Mouse (Mus musculus): ENCODE data around the gene Zfr2. TPM values are rescaled to one million over a fixed set of nuclear protein-coding genes. Genes with fewer than 3 reads are reported as not detected.

The Zfr2 gene
- total and polyA plus RNA-seq, 3 experiments: 0.81 to 1.4 TPM; not detected in 1

DNA sequence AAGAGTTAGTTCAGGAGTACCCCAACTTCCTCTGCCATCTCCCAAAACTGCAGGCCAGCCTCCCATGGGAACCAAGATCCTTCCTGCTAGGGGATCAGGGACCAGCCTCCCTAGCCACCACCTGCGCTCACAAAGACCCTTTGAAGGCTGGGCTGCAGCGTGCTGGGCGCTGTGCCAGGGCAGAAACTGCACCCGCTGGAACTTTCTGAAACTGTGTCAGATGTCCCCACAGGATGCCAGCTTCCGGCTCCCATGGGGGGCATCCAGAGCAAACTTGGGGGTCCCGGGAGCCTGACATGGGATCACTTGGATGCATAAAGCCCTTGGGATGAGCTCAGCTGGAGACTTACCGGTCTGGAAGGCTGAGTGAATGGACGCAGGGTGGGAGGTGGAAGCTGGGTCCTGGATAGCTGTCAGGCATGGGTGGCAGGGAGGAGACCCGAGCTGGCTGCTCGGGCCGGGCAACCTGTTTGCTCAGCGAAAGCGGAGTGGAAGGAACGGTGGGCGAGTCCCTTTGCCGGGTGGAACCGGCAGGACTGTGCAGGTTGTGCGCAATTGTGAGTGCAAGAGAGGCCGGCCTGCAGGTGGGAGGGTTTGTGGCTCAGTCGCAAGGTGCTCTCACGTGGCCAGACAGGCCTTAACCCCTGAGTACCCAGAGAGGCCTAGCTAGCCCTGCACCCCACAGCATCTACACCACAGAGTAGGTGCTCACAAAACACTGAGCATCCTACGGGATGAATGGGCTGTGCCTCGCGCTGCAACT lies 57.9 kb downstream of the Zfr2 start:
- Histone ChIP-seq H3K79me2 (ENCODE audit: control insufficient read depth, insufficient read depth, low read length, poor library complexity) (peaks cover 28% of the 10 kb centered on the region), H3K36me3 (ENCODE audit: control insufficient read depth in 1 of 2, insufficient read depth in 2 of 2, low read length in 2 of 2) (peaks cover 0 to 26% of the 10 kb centered on the region in 2 experiments; a peak in 2 of 4 replicates), H3K4me1 (ENCODE audit: control insufficient read depth in 1 of 2, insufficient read depth in 2 of 2, low read length in 2 of 2) (peaks cover 13 to 39% of the 10 kb centered on the region in 2 experiments), H3K27ac (ENCODE audit: control insufficient read depth, low read depth, low read length) (peak overlapping the region; percentile 82), H3K27me3 (ENCODE audit: control insufficient read depth in 1 of 2, insufficient read depth in 2 of 2, low read length in 2 of 2) (no peaks in the 10 kb centered on the region), H3K9me3 (replicated peaks; ENCODE audit: insufficient read depth, low read length) (no peaks in the 10 kb centered on the region), H3K4me3 (ENCODE audit: control insufficient read depth in 1 of 2, insufficient read depth in 1 of 2, low read depth in 2 of 2, low read length in 2 of 2) (no peak overlapping the region), H3K9ac (ENCODE audit: control insufficient read depth, low read depth, low read length, poor library complexity, severe bottlenecking) (no peak overlapping the region)
- no peak for TF ChIP-seq ZC3H11A (IDR thresholded peaks at IDR 0.05; ENCODE audit: low read depth, low read length)
- TF ChIP-seq MAZ (IDR thresholded peaks at IDR 0.05; ENCODE audit: low read depth, low read length): no peak
- no peak for DNase-seq (ENCODE audit: low read depth, low spot score)

DNA sequence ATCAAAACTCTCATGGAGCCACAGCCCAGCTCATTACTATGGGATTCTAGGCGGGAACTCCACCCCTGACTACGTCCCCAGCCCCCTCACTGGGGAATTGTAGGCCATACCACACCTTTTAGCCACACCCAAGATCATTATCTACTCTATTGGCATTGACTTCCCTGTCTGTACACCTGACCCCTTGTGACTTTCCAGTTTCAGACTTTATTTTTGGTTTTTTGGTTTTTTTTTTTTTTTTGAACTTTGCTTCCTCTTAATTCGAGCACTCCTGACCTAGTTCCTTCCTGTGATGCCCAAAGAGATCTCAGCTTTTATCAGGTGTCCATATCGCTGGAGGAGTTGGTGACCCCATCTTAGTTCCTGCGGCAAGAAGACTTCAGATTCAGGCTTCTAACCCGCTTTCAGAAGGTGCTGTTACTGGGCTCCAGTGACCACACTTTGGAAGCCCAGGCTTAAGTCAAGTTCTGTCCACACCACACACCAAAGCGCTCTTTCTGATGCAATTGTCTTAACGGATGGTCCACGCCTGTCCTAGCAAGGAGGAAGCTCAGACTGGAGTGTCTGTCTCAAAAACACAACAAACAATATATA lies 58.7 kb downstream of the Zfr2 start, which contains the start of gene Tjp3:
Gene Tjp3 (minus strand): TSS at position 71 of the 594 bp plus-strand sequence.
- peaks cover 11 to 33% of the 10 kb centered on the region in 2 experiments for H3K4me1 ChIP-seq (ENCODE audit: control insufficient read depth in 1 of 2, insufficient read depth in 2 of 2, low read length in 2 of 2)
- H3K9ac ChIP-seq (ENCODE audit: control insufficient read depth, low read depth, low read length, poor library complexity, severe bottlenecking): peak within 1 kb of the TSS; percentile 32; the same call in 1 of the 2 replicates
- H3K27ac ChIP-seq (ENCODE audit: control insufficient read depth, low read depth, low read length): peak within 1 kb of the TSS; percentile 82
- H3K4me3 ChIP-seq (ENCODE audit: control insufficient read depth in 1 of 2, insufficient read depth in 1 of 2, low read depth in 2 of 2, low read length in 2 of 2): no peak within 1 kb of the TSS
- peak; percentile 64 for DNase-seq (ENCODE audit: low read depth, low spot score)
- peaks cover 35% of the 10 kb centered on the region for H3K79me2 ChIP-seq (ENCODE audit: control insufficient read depth, insufficient read depth, low read length, poor library complexity)
- no peaks in the 10 kb centered on the region for H3K9me3 ChIP-seq (replicated peaks; ENCODE audit: insufficient read depth, low read length)
- H3K36me3 ChIP-seq (ENCODE audit: control insufficient read depth in 1 of 2, insufficient read depth in 2 of 2, low read length in 2 of 2): peaks cover 0 to 21% of the 10 kb centered on the region in 2 experiments; a peak in 2 of 4 replicates
- no peaks in the 10 kb centered on the region for H3K27me3 ChIP-seq (ENCODE audit: control insufficient read depth in 1 of 2, insufficient read depth in 2 of 2, low read length in 2 of 2)
- TF ChIP-seq ETS1 (IDR thresholded peaks at IDR 0.05; ENCODE audit: low read depth, low read length): no peak; the same call in 1 of the 2 replicates
- TF ChIP-seq RCOR1 (IDR thresholded peaks at IDR 0.05; ENCODE audit: low read depth, low read length): no peak
- no peak for TF ChIP-seq ZC3H11A (IDR thresholded peaks at IDR 0.05; ENCODE audit: low read depth, low read length)
- no peak for TF ChIP-seq POLR2AphosphoS5 (IDR thresholded peaks at IDR 0.05; ENCODE audit: borderline replicate concordance, low read depth, low read length)
- peak; percentile 37 to 44; a peak in 3 of 4 replicates for TF ChIP-seq EP300 (IDR thresholded peaks at IDR 0.05; ENCODE audit: low read depth in 1 of 2, low read length in 2 of 2)
- TF ChIP-seq MAFK (IDR thresholded peaks at IDR 0.05; ENCODE audit: borderline replicate concordance, low read depth, low read length): no peak
- TF ChIP-seq ZKSCAN1 (IDR thresholded peaks at IDR 0.05; ENCODE audit: low read depth, low read length): peak; percentile 76; the same call in 1 of the 2 replicates
- no peak for TF ChIP-seq USF2 (IDR thresholded peaks at IDR 0.05; ENCODE audit: borderline replicate concordance in 1 of 2, insufficient read depth in 1 of 2, low read depth in 1 of 2, low read length in 2 of 2)
- TF ChIP-seq USF1 (IDR thresholded peaks at IDR 0.05; ENCODE audit: low read depth, low read length): no peak
- no peak for TF ChIP-seq GABPA (IDR thresholded peaks at IDR 0.05; ENCODE audit: low read depth, low read length)
- no peak for TF ChIP-seq CTCF (IDR thresholded peaks at IDR 0.05 in 2 of 3, conservative IDR thresholded peaks at IDR 0.05 in 1 of 3; ENCODE audit: control insufficient read depth in 1 of 3, insufficient read depth in 1 of 3, low read depth in 2 of 3, low read length in 3 of 3, poor library complexity in 1 of 3, severe bottlenecking in 1 of 3)
- no peak for TF ChIP-seq MYC (IDR thresholded peaks at IDR 0.05; ENCODE audit: low read depth, low read length)
- TF ChIP-seq MAZ (IDR thresholded peaks at IDR 0.05; ENCODE audit: low read depth, low read length): no peak
- peak; percentile 64 for TF ChIP-seq GATA1 (IDR thresholded peaks at IDR 0.05; ENCODE audit: low read depth, low read length)
- TF ChIP-seq SMC3 (IDR thresholded peaks at IDR 0.05; ENCODE audit: low read depth, low read length): no peak
- no peak for TF ChIP-seq MEF2A (IDR thresholded peaks at IDR 0.05; ENCODE audit: extremely low read depth, insufficient replicate concordance, low read depth, low read length, poor library complexity, severe bottlenecking)
- 0 out of 2 replicates have a peak, but pooled peaks have one; percentile 63 for TF ChIP-seq CHD1 (IDR thresholded peaks at IDR 0.05; ENCODE audit: low read depth, low read length)
- no peak for TF ChIP-seq TAL1 (IDR thresholded peaks at IDR 0.05; ENCODE audit: low read length)
- TF ChIP-seq HCFC1 (IDR thresholded peaks at IDR 0.05; ENCODE audit: low read depth, low read length): peak; percentile 32; the same call in 1 of the 2 replicates
- TF ChIP-seq BHLHE40 (IDR thresholded peaks at IDR 0.05; ENCODE audit: borderline replicate concordance, low read depth, low read length): peak; percentile 26; the same call in 1 of the 2 replicates
- no peak for TF ChIP-seq RAD21 (IDR thresholded peaks at IDR 0.05; ENCODE audit: low read depth, low read length)
- no peak for TF ChIP-seq POLR2A (IDR thresholded peaks at IDR 0.05; ENCODE audit: control insufficient read depth in 1 of 2, insufficient read depth in 1 of 2, low read depth in 1 of 2, low read length in 2 of 2, poor library complexity in 1 of 2)
- TF ChIP-seq NELFE (IDR thresholded peaks at IDR 0.05; ENCODE audit: low read depth, low read length): 0 out of 2 replicates have a peak, but pooled peaks have one; percentile 25
- no peak for TF ChIP-seq UBTF (IDR thresholded peaks at IDR 0.05; ENCODE audit: borderline replicate concordance, insufficient read depth, low read depth, low read length)
- no peak for TF ChIP-seq ZMIZ1 (IDR thresholded peaks at IDR 0.05; ENCODE audit: low read depth, low read length)
- no peak for TF ChIP-seq KAT2A (conservative IDR thresholded peaks at IDR 0.05; ENCODE audit: low read depth, low read length)
- no peak for TF ChIP-seq MXI1 (IDR thresholded peaks at IDR 0.05; ENCODE audit: low read depth, low read length)
- TF ChIP-seq SIN3A (IDR thresholded peaks at IDR 0.05; ENCODE audit: low read length): peak; percentile 52; the same call in 1 of the 2 replicates

Data from MEL (cell line).